Mouse (Mus musculus): ENCODE data around the gene Yipf1. TPM values are rescaled to one million over a fixed set of nuclear protein-coding genes. Genes with fewer than 3 reads are reported as not detected.
A peak's percentile ranks its signal among the peaks of the same experiment; 100 is the strongest.
"Not testable (repeated sequence)": the region's sequence is repeated elsewhere in the genome, so short reads cannot be mapped to it uniquely, and the experiment has no call there.

The Yipf1 gene
- polyA plus RNA-seq, 1 experiment from 2014 or later = 58.9 TPM

- Histone ChIP-seq H3K9ac (ENCODE audit: low read length) (no peak overlapping the region), H3K27ac (ENCODE audit: low read length) (no peak overlapping the region), H3K36me3 (ENCODE audit: control insufficient read depth, insufficient read depth, low read length) (0 out of 2 replicates have a peak, but pooled peaks cover 2% of the 10 kb centered on the region), H3K4me1 (ENCODE audit: control insufficient read depth, insufficient read depth, low read length) (peaks cover 7% of the 10 kb centered on the region; the same call in 1 of the 2 replicates), H3K9me3 (replicated peaks; ENCODE audit: control insufficient read depth, low read length) (no peaks in the 10 kb centered on the region), H3K4me2 (ENCODE audit: low read depth, low read length) (no peak overlapping the region), H3K4me3 (replicated peaks; ENCODE audit: low read length) (no peak overlapping the region), H3K27me3 (ENCODE audit: control insufficient read depth, insufficient read depth, low read length) (no peaks in the 10 kb centered on the region)
- ATAC-seq (ENCODE audit: insufficient read depth, low FRiP score) = no peak
- WGBS = 84% methylated on average over 7 of the region's 7 CpGs
Measured at GRCm38 (mm10) chr4:107344612-107345011, 30.4 kb downstream of the Yipf1 start.

GRCm38 (mm10) chr4:107347221-107347620 lies 33.1 kb downstream of the Yipf1 start:
- Histone ChIP-seq H3K27ac (ENCODE audit: low read length) (no peak overlapping the region), H3K4me3 (replicated peaks; ENCODE audit: low read length) (no peak overlapping the region), H3K4me2 (ENCODE audit: low read depth, low read length) (no peak overlapping the region), H3K27me3 (ENCODE audit: control insufficient read depth, insufficient read depth, low read length) (no peaks in the 10 kb centered on the region), H3K36me3 (ENCODE audit: control insufficient read depth, insufficient read depth, low read length) (0 out of 2 replicates have a peak, but pooled peaks cover 2% of the 10 kb centered on the region), H3K4me1 (ENCODE audit: control insufficient read depth, insufficient read depth, low read length) (peaks cover 9% of the 10 kb centered on the region; the same call in 1 of the 2 replicates), H3K9ac (ENCODE audit: low read length) (no peak overlapping the region), H3K9me3 (replicated peaks; ENCODE audit: control insufficient read depth, low read length) (no peaks in the 10 kb centered on the region)
- no peak for ATAC-seq (ENCODE audit: insufficient read depth, low FRiP score)
- 52% methylated on average over 6 of the region's 6 CpGs for WGBS

- no peak for ATAC-seq (ENCODE audit: insufficient read depth, low FRiP score)
Measured at GRCm38 (mm10) chr4:107348529-107349310, 34.6 kb downstream of the Yipf1 start.

GRCm38 (mm10) chr4:107349311-107350008 lies 35.3 kb downstream of the Yipf1 start:
- Histone ChIP-seq H3K4me2 (ENCODE audit: low read depth, low read length) (no peak overlapping the region), H3K27me3 (ENCODE audit: control insufficient read depth, insufficient read depth, low read length) (no peaks in the 10 kb centered on the region), H3K9ac (ENCODE audit: low read length) (no peak overlapping the region), H3K36me3 (ENCODE audit: control insufficient read depth, insufficient read depth, low read length) (0 out of 2 replicates have a peak, but pooled peaks cover under 1% of the 10 kb centered on the region), H3K27ac (ENCODE audit: low read length) (0 out of 2 replicates have a peak overlapping the region, but pooled peaks have one; percentile 11), H3K4me3 (replicated peaks; ENCODE audit: low read length) (no peak overlapping the region), H3K9me3 (replicated peaks; ENCODE audit: control insufficient read depth, low read length) (no peaks in the 10 kb centered on the region), H3K4me1 (ENCODE audit: control insufficient read depth, insufficient read depth, low read length) (peaks cover 9% of the 10 kb centered on the region; the same call in 1 of the 2 replicates)
- 59% methylated on average over 8 of the region's 8 CpGs for WGBS
- ATAC-seq (ENCODE audit: insufficient read depth, low FRiP score) = peak; percentile 45; the same call in 1 of the 2 replicates

More at GRCm38 (mm10) chr4:107348529-107349310, 34.6 kb downstream of the Yipf1 start:
- H3K4me2 ChIP-seq (ENCODE audit: low read depth, low read length) = no peak overlapping the region
- H3K27me3 ChIP-seq (ENCODE audit: control insufficient read depth, insufficient read depth, low read length) = no peaks in the 10 kb centered on the region
- H3K4me3 ChIP-seq (replicated peaks; ENCODE audit: low read length) = no peak overlapping the region
- H3K9me3 ChIP-seq (replicated peaks; ENCODE audit: control insufficient read depth, low read length) = no peaks in the 10 kb centered on the region
- 0 out of 2 replicates have a peak, but pooled peaks cover 2% of the 10 kb centered on the region for H3K36me3 ChIP-seq (ENCODE audit: control insufficient read depth, insufficient read depth, low read length)
- 66% methylated on average over 20 of the region's 20 CpGs for WGBS
- no peak overlapping the region for H3K27ac ChIP-seq (ENCODE audit: low read length)
- peaks cover 9% of the 10 kb centered on the region; the same call in 1 of the 2 replicates for H3K4me1 ChIP-seq (ENCODE audit: control insufficient read depth, insufficient read depth, low read length)
- H3K9ac ChIP-seq (ENCODE audit: low read length) = no peak overlapping the region

GRCm38 (mm10) chr4:107351368-107351767 lies 37.2 kb downstream of the Yipf1 start:
- ATAC-seq (ENCODE audit: insufficient read depth, low FRiP score) = no peak
- peaks cover 9% of the 10 kb centered on the region; the same call in 1 of the 2 replicates for H3K4me1 ChIP-seq (ENCODE audit: control insufficient read depth, insufficient read depth, low read length)
- H3K36me3 ChIP-seq (ENCODE audit: control insufficient read depth, insufficient read depth, low read length) = no peaks in the 10 kb centered on the region
- no peak overlapping the region for H3K27ac ChIP-seq (ENCODE audit: low read length)
- no peaks in the 10 kb centered on the region for H3K27me3 ChIP-seq (ENCODE audit: control insufficient read depth, insufficient read depth, low read length)
- H3K9me3 ChIP-seq (replicated peaks; ENCODE audit: control insufficient read depth, low read length) = no peaks in the 10 kb centered on the region
- no peak overlapping the region for H3K4me2 ChIP-seq (ENCODE audit: low read depth, low read length)
- H3K9ac ChIP-seq (ENCODE audit: low read length) = no peak overlapping the region
- no peak overlapping the region for H3K4me3 ChIP-seq (replicated peaks; ENCODE audit: low read length)

- Histone ChIP-seq H3K27me3 (ENCODE audit: control insufficient read depth, insufficient read depth, low read length) (no peaks in the 10 kb centered on the region), H3K4me3 (replicated peaks; ENCODE audit: low read length) (no peak overlapping the region), H3K9me3 (replicated peaks; ENCODE audit: control insufficient read depth, low read length) (no peaks in the 10 kb centered on the region), H3K4me2 (ENCODE audit: low read depth, low read length) (no peak overlapping the region), H3K36me3 (ENCODE audit: control insufficient read depth, insufficient read depth, low read length) (no peaks in the 10 kb centered on the region; the same call in 1 of the 2 replicates), H3K9ac (ENCODE audit: low read length) (no peak overlapping the region), H3K27ac (ENCODE audit: low read length) (no peak overlapping the region), H3K4me1 (ENCODE audit: control insufficient read depth, insufficient read depth, low read length) (peaks cover 9% of the 10 kb centered on the region; the same call in 1 of the 2 replicates)
- no peak for ATAC-seq (ENCODE audit: insufficient read depth, low FRiP score)
- 78% methylated on average over 3 of the region's 3 CpGs for WGBS
Measured at GRCm38 (mm10) chr4:107353612-107354011, 39.4 kb downstream of the Yipf1 start.

- Histone ChIP-seq H3K27me3 (ENCODE audit: control insufficient read depth, insufficient read depth, low read length) (no peaks in the 10 kb centered on the region), H3K27ac (ENCODE audit: low read length) (no peak overlapping the region), H3K4me1 (ENCODE audit: control insufficient read depth, insufficient read depth, low read length) (peaks cover 5% of the 10 kb centered on the region; the same call in 1 of the 2 replicates), H3K36me3 (ENCODE audit: control insufficient read depth, insufficient read depth, low read length) (no peaks in the 10 kb centered on the region; the same call in 1 of the 2 replicates), H3K9me3 (replicated peaks; ENCODE audit: control insufficient read depth, low read length) (no peaks in the 10 kb centered on the region), H3K4me2 (ENCODE audit: low read depth, low read length) (no peak overlapping the region), H3K9ac (ENCODE audit: low read length) (no peak overlapping the region), H3K4me3 (replicated peaks; ENCODE audit: low read length) (no peak overlapping the region)
- 61% methylated on average over 5 of the region's 5 CpGs for WGBS
- no peak for ATAC-seq (ENCODE audit: insufficient read depth, low FRiP score)
Measured at GRCm38 (mm10) chr4:107354126-107354525, 40.0 kb downstream of the Yipf1 start.

- H3K4me1 ChIP-seq (ENCODE audit: control insufficient read depth, insufficient read depth, low read length) = peaks cover 3% of the 10 kb centered on the region; the same call in 1 of the 2 replicates
- H3K4me2 ChIP-seq (ENCODE audit: low read depth, low read length) = no peak overlapping the region
- no peaks in the 10 kb centered on the region for H3K27me3 ChIP-seq (ENCODE audit: control insufficient read depth, insufficient read depth, low read length)
- H3K27ac ChIP-seq (ENCODE audit: low read length) = no peak overlapping the region
- 20% methylated on average over 4 of the region's 4 CpGs for WGBS
- no peaks in the 10 kb centered on the region for H3K9me3 ChIP-seq (replicated peaks; ENCODE audit: control insufficient read depth, low read length)
- no peak overlapping the region for H3K4me3 ChIP-seq (replicated peaks; ENCODE audit: low read length)
- H3K9ac ChIP-seq (ENCODE audit: low read length) = peak overlapping the region; percentile 7; the same call in 1 of the 2 replicates
- no peak for ATAC-seq (ENCODE audit: insufficient read depth, low FRiP score)
- H3K36me3 ChIP-seq (ENCODE audit: control insufficient read depth, insufficient read depth, low read length) = no peaks in the 10 kb centered on the region; the same call in 1 of the 2 replicates
Measured at GRCm38 (mm10) chr4:107354543-107354942, 40.4 kb downstream of the Yipf1 start.

GRCm38 (mm10) chr4:107357172-107357571 lies 43.0 kb downstream of the Yipf1 start:
- ATAC-seq (ENCODE audit: insufficient read depth, low FRiP score); H3K27ac ChIP-seq (ENCODE audit: low read length): not testable (repeated sequence)
- 56% methylated on average over 8 of the region's 8 CpGs for WGBS

More at GRCm38 (mm10) chr4:107357172-107357571, 43.0 kb downstream of the Yipf1 start:
- H3K4me3 ChIP-seq (replicated peaks; ENCODE audit: low read length); H3K27me3 ChIP-seq (ENCODE audit: control insufficient read depth, insufficient read depth, low read length); H3K9me3 ChIP-seq (replicated peaks; ENCODE audit: control insufficient read depth, low read length); H3K36me3 ChIP-seq (ENCODE audit: control insufficient read depth, insufficient read depth, low read length); H3K4me2 ChIP-seq (ENCODE audit: low read depth, low read length); H3K9ac ChIP-seq (ENCODE audit: low read length); H3K4me1 ChIP-seq (ENCODE audit: control insufficient read depth, insufficient read depth, low read length): not testable (repeated sequence)

Measured in stomach, embryonic 16.5 days (tissue).